Mouse (Mus musculus) forebrain, embryonic 12.5 days (tissue): Measurements from ENCODE around the gene Rxfp4. TPM values are rescaled to one million over a fixed set of nuclear protein-coding genes. Genes with fewer than 3 reads are reported as not detected.

Experiments
- ATAC-seq: fragments of 200-750 bp; cut with Nextera tagmentation; 2 replicates; pipeline ENCODE4 v1.8.0; 2017; ENCODE audit warnings: moderate TSS enrichment; ENCODE audit not compliant: low FRiP score
- H3K27ac ChIP-seq: fragments of 300-500 bp; sonication (generic); 2 replicates; pipeline ENCODE4 v1.5.1; 2016; ENCODE audit warnings: mild to moderate bottlenecking
- H3K27me3 ChIP-seq: fragments of 300-500 bp; sonication (generic); 2 replicates; pipeline ENCODE4 v1.6.1; 2016; ENCODE audit warnings: mild to moderate bottlenecking
- H3K36me3 ChIP-seq: fragments of 300-500 bp; sonication (generic); replicated peaks from 2 replicates; pipeline ENCODE4 v1.6.1; 2016; ENCODE audit warnings: mild to moderate bottlenecking
- H3K4me1 ChIP-seq: fragments of 300-500 bp; sonication (generic); 2 replicates; pipeline ENCODE4 v1.6.1; 2016
- H3K4me2 ChIP-seq: fragments of 300-500 bp; sonication (generic); 2 replicates; pipeline ENCODE4 v1.6.1; 2016; ENCODE audit warnings: mild to moderate bottlenecking, moderate library complexity
- H3K4me3 ChIP-seq: fragments of 300-500 bp; sonication (generic); replicated peaks from 2 replicates; pipeline ENCODE4 v1.5.1; 2016; ENCODE audit warnings: mild to moderate bottlenecking
- H3K9ac ChIP-seq: fragments of 300-500 bp; sonication (generic); 2 replicates; pipeline ENCODE4 v1.6.1; 2016; ENCODE audit warnings: mild to moderate bottlenecking
- H3K9me3 ChIP-seq: fragments of 300-500 bp; sonication (generic); 2 replicates; pipeline ENCODE4 v1.6.1; 2016
- WGBS: fragments of 180-500 bp; shearing (Covaris S2); methylation state at CpG from one replicate; pipeline ENCODE4 v1.1.7; 2016; 5-methylcytosine and 5-hydroxymethylcytosine counted together
- polyA plus RNA-seq: library from polyadenylated mRNA; unstranded; fragments of >200 nt; fragmentation: Nextera tagmentation; extraction: Ambion mirVana; gene quantifications from 2 replicates; pipeline ENCODE4 v1.2.1, GENCODE M21; 2016

Gene Rxfp4
- polyA plus RNA-seq: not detected in 2 replicates

- H3K9ac ChIP-seq: no peak within 1 kb of the TSS; the same call in 1 of the 2 replicates
- ATAC-seq: no peak
- H3K36me3 ChIP-seq: peaks cover 9% of the 10 kb centered on the region
- no peaks in the 10 kb centered on the region for H3K27me3 ChIP-seq
- WGBS: 93% methylated on average over 17 of the region's 17 CpGs
- no peaks in the 10 kb centered on the region for H3K4me1 ChIP-seq
- H3K4me2 ChIP-seq: no peak within 1 kb of the TSS
- H3K27ac ChIP-seq: no peak within 1 kb of the TSS
- no peak within 1 kb of the TSS for H3K4me3 ChIP-seq
- no peaks in the 10 kb centered on the region for H3K9me3 ChIP-seq
Observed at GRCm38 (mm10) chr3:88652846-88653515, at the start of gene Rxfp4. Gene Rxfp4, minus strand, starts transcription at chr3:88653142.

- no peak overlapping the region for H3K9ac ChIP-seq
- no peak for ATAC-seq
- H3K4me1 ChIP-seq: no peaks in the 10 kb centered on the region
- H3K4me3 ChIP-seq: no peak overlapping the region
- peaks cover 94% of the 10 kb centered on the region for H3K36me3 ChIP-seq
- H3K27me3 ChIP-seq: no peaks in the 10 kb centered on the region
- H3K4me2 ChIP-seq: no peak overlapping the region
- H3K9me3 ChIP-seq: no peaks in the 10 kb centered on the region
- no peak overlapping the region for H3K27ac ChIP-seq
- 85% methylated on average over 3 of the region's 3 CpGs for WGBS
Observed at GRCm38 (mm10) chr3:88701222-88701621, 48.3 kb upstream of the Rxfp4 start.

- Histone ChIP-seq H3K27me3 (no peaks in the 10 kb centered on the region), H3K9ac (no peak overlapping the region), H3K4me1 (no peaks in the 10 kb centered on the region), H3K9me3 (no peaks in the 10 kb centered on the region), H3K4me2 (no peak overlapping the region), H3K36me3 (peaks cover 96% of the 10 kb centered on the region), H3K27ac (no peak overlapping the region), H3K4me3 (no peak overlapping the region)
- WGBS: 90% methylated on average over 3 of the region's 3 CpGs
- no peak for ATAC-seq
Observed at GRCm38 (mm10) chr3:88700247-88700646, 47.3 kb upstream of the Rxfp4 start.

- H3K27ac ChIP-seq: no peak overlapping the region
- ATAC-seq: no peak
- no peaks in the 10 kb centered on the region for H3K27me3 ChIP-seq
- H3K36me3 ChIP-seq: peaks cover 95% of the 10 kb centered on the region
- no peaks in the 10 kb centered on the region for H3K9me3 ChIP-seq
- 94% methylated on average over 6 of the region's 6 CpGs for WGBS
- H3K4me2 ChIP-seq: no peak overlapping the region
- H3K4me1 ChIP-seq: no peaks in the 10 kb centered on the region
- H3K9ac ChIP-seq: no peak overlapping the region
- no peak overlapping the region for H3K4me3 ChIP-seq
Observed at GRCm38 (mm10) chr3:88698834-88699233, 45.9 kb upstream of the Rxfp4 start.

- H3K36me3 ChIP-seq: peaks cover 94% of the 10 kb centered on the region
- no peak overlapping the region for H3K4me2 ChIP-seq
- no peak for ATAC-seq
- H3K27me3 ChIP-seq: no peaks in the 10 kb centered on the region
- H3K9me3 ChIP-seq: no peaks in the 10 kb centered on the region
- no peak overlapping the region for H3K4me3 ChIP-seq
- no peaks in the 10 kb centered on the region for H3K4me1 ChIP-seq
- 88% methylated on average over 1 of the region's 1 CpGs for WGBS
- H3K9ac ChIP-seq: no peak overlapping the region
- no peak overlapping the region for H3K27ac ChIP-seq
Observed at GRCm38 (mm10) chr3:88698051-88698450, 45.1 kb upstream of the Rxfp4 start.

- no peak overlapping the region for H3K27ac ChIP-seq
- no peaks in the 10 kb centered on the region for H3K9me3 ChIP-seq
- no peak overlapping the region for H3K4me3 ChIP-seq
- peaks cover 95% of the 10 kb centered on the region for H3K36me3 ChIP-seq
- ATAC-seq: no peak
- H3K9ac ChIP-seq: no peak overlapping the region
- H3K4me2 ChIP-seq: no peak overlapping the region
- no peaks in the 10 kb centered on the region for H3K27me3 ChIP-seq
- H3K4me1 ChIP-seq: no peaks in the 10 kb centered on the region
Observed at GRCm38 (mm10) chr3:88695545-88695944, 42.6 kb upstream of the Rxfp4 start.

GRCm38 (mm10) chr3:88689079-88689478 is 36.1 kb upstream of the Rxfp4 start:
- H3K4me3 ChIP-seq: no peak overlapping the region
- H3K27ac ChIP-seq: no peak overlapping the region
- peaks cover 66% of the 10 kb centered on the region for H3K36me3 ChIP-seq
- H3K4me1 ChIP-seq: peaks cover 16% of the 10 kb centered on the region
- no peaks in the 10 kb centered on the region for H3K27me3 ChIP-seq
- H3K9ac ChIP-seq: no peak overlapping the region
- no peaks in the 10 kb centered on the region for H3K9me3 ChIP-seq
- WGBS: 92% methylated on average over 5 of the region's 5 CpGs
- no peak for ATAC-seq
- H3K4me2 ChIP-seq: no peak overlapping the region

GRCm38 (mm10) chr3:88686734-88687611 is 34.0 kb upstream of the Rxfp4 start:
- peak overlapping the region; percentile 97 for H3K27ac ChIP-seq
- H3K9ac ChIP-seq: peak overlapping the region; percentile 97
- H3K4me2 ChIP-seq: peak overlapping the region; percentile 91
- H3K4me3 ChIP-seq: peak overlapping the region; percentile 97
- no peaks in the 10 kb centered on the region for H3K9me3 ChIP-seq
- no peaks in the 10 kb centered on the region for H3K27me3 ChIP-seq
- H3K4me1 ChIP-seq: peaks cover 16% of the 10 kb centered on the region
- H3K36me3 ChIP-seq: peaks cover 48% of the 10 kb centered on the region
- WGBS: 65% methylated on average over 13 of the region's 13 CpGs
- ATAC-seq: no peak

- H3K4me3 ChIP-seq: peak overlapping the region; percentile 97
- H3K27ac ChIP-seq: peak overlapping the region; percentile 97
- peak overlapping the region; percentile 97 for H3K9ac ChIP-seq
- WGBS: under 1% methylated on average over 45 of the region's 45 CpGs
- H3K36me3 ChIP-seq: peaks cover 39% of the 10 kb centered on the region
- peak; percentile 77 for ATAC-seq
- no peaks in the 10 kb centered on the region for H3K27me3 ChIP-seq
- peaks cover 16% of the 10 kb centered on the region for H3K4me1 ChIP-seq
- H3K4me2 ChIP-seq: peak overlapping the region; percentile 91
- H3K9me3 ChIP-seq: no peaks in the 10 kb centered on the region
Observed at GRCm38 (mm10) chr3:88685958-88686451, 33.1 kb upstream of the Rxfp4 start.

- peaks cover 31% of the 10 kb centered on the region for H3K36me3 ChIP-seq
- peak within 1 kb of the TSS; percentile 97 for H3K27ac ChIP-seq
- H3K4me2 ChIP-seq: peak within 1 kb of the TSS; percentile 91
- peaks cover 16% of the 10 kb centered on the region for H3K4me1 ChIP-seq
- peak within 1 kb of the TSS; percentile 97 for H3K4me3 ChIP-seq
- no peaks in the 10 kb centered on the region for H3K9me3 ChIP-seq
- peak; percentile 99 for ATAC-seq
- H3K27me3 ChIP-seq: no peaks in the 10 kb centered on the region
- WGBS: 1% methylated on average over 47 of the region's 47 CpGs
- H3K9ac ChIP-seq: peak within 1 kb of the TSS; percentile 97
Observed at GRCm38 (mm10) chr3:88684980-88685941, 32.3 kb upstream of the Rxfp4 start, which contains the start of gene Khdc4. Gene Khdc4, plus strand, starts transcription at chr3:88685803.

GRCm38 (mm10) chr3:88684236-88684979 is 31.5 kb upstream of the Rxfp4 start:
- peaks cover 16% of the 10 kb centered on the region for H3K4me1 ChIP-seq
- H3K27ac ChIP-seq: no peak overlapping the region
- ATAC-seq: no peak
- no peaks in the 10 kb centered on the region for H3K27me3 ChIP-seq
- 61% methylated on average over 8 of the region's 8 CpGs for WGBS
- peak overlapping the region; percentile 97; the same call in 1 of the 2 replicates for H3K9ac ChIP-seq
- peak overlapping the region; percentile 97 for H3K4me3 ChIP-seq
- peaks cover 23% of the 10 kb centered on the region for H3K36me3 ChIP-seq
- no peaks in the 10 kb centered on the region for H3K9me3 ChIP-seq
- peak overlapping the region; percentile 63 for H3K4me2 ChIP-seq
